Mouse (Mus musculus) lung, embryonic 15.5 days (tissue): ENCODE measurements around the gene Msmb. TPM values are rescaled to one million over a fixed set of nuclear protein-coding genes. Genes with fewer than 3 reads are reported as not detected.
"Not testable (repeated sequence)": the region's sequence is repeated elsewhere in the genome, so short reads cannot be mapped to it uniquely, and the experiment has no call there.

Experiments used
- ATAC-seq: fragments of 200-750 bp; cut with Nextera tagmentation; 2 replicates; pipeline ENCODE4 v1.8.0; 2017; ENCODE audit warnings: moderate number of reproducible peaks, borderline replicate concordance; ENCODE audit not compliant: low FRiP score, low TSS enrichment; ENCODE audit errors: extremely low read depth
- H3K27ac ChIP-seq: fragments of 300-500 bp; sonication (generic); 2 replicates; pipeline ENCODE4 v1.5.1; 2015; ENCODE audit warnings: moderate library complexity, mild to moderate bottlenecking, inconsistent platforms
- H3K27me3 ChIP-seq: fragments of 300-500 bp; sonication (generic); 2 replicates; pipeline ENCODE4 v1.6.1; 2015; ENCODE audit warnings: inconsistent platforms
- H3K36me3 ChIP-seq: fragments of 300-500 bp; sonication (generic); 2 replicates; pipeline ENCODE4 v1.6.1; 2015; ENCODE audit warnings: inconsistent platforms
- H3K4me1 ChIP-seq: fragments of 300-500 bp; sonication (generic); 2 replicates; pipeline ENCODE4 v1.6.1; 2015; ENCODE audit warnings: inconsistent platforms
- H3K4me2 ChIP-seq: fragments of 300-500 bp; sonication (generic); 2 replicates; pipeline ENCODE4 v1.6.1; 2015; ENCODE audit warnings: inconsistent platforms, mild to moderate bottlenecking, moderate library complexity
- H3K4me3 ChIP-seq: fragments of 300-500 bp; sonication (generic); 2 replicates; pipeline ENCODE4 v1.5.1; 2015; ENCODE audit warnings: mild to moderate bottlenecking, inconsistent platforms
- H3K9ac ChIP-seq: fragments of 300-500 bp; sonication (generic); 2 replicates; pipeline ENCODE4 v1.6.1; 2015; ENCODE audit warnings: inconsistent platforms
- H3K9me3 ChIP-seq: fragments of 300-500 bp; sonication (generic); 2 replicates; pipeline ENCODE4 v1.6.1; 2016; ENCODE audit warnings: inconsistent platforms
- WGBS: fragments of 180-500 bp; shearing (Covaris S2); methylation state at CpG from one replicate; pipeline ENCODE4 v1.1.7; 2015; 5-methylcytosine and 5-hydroxymethylcytosine counted together
- polyA plus RNA-seq: library from polyadenylated mRNA; unstranded; fragments of >200 nt; fragmentation: Nextera tagmentation; extraction: Ambion mirVana; gene quantifications from 2 replicates; pipeline ENCODE4 v1.2.1, GENCODE M21; 2015

Msmb gene
- not detected in 2 replicates for polyA plus RNA-seq

DNA sequence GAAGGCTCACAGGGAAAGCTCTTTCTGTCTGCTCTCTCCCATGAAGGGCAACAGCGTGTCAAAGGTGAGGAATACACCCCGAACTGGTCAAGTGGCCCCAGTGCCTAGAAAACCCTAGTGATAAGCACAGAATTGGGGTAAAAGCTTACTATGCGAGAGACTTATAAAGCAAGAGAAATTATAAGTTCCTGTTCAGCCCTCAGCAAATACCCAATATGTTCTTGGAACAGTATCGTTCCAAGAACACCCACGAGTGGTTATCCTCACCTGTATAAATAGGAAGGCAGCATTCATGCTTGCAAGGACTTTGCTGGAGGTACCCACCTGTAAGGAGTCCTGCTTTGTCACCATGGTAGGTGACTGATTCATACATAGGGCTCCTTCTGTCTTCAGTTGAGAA is at the start of gene Msmb:
Gene Msmb (plus strand): TSS at position 301 of the 400 bp plus-strand sequence.
- no peak for ATAC-seq
- Histone ChIP-seq H3K4me1 (no peaks in the 10 kb centered on the region), H3K36me3 (no peaks in the 10 kb centered on the region), H3K4me2 (no peak within 1 kb of the TSS), H3K27ac (no peak within 1 kb of the TSS), H3K9me3 (no peaks in the 10 kb centered on the region), H3K27me3 (no peaks in the 10 kb centered on the region), H3K9ac (no peak within 1 kb of the TSS), H3K4me3 (no peak within 1 kb of the TSS)
- 75% methylated on average over 5 of the region's 5 CpGs for WGBS

DNA sequence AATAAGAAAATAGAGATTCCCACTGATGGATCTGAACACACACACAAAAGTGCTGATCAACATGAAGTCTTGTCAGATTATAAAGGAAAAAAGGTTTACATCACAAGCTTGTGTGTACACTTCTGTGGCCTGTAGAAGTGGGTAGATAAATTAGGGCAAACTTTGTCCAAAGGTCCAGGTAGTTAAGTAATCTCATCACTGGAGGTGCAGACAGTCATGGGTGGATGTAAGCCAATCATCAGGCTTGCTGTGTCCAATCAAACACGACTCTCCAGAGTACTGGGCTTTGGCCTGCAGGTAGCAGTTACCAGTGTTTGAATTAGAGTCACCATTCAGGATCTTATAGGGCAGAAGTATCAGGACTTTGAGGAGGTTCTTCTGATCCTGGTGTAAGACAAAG is 48.8 kb upstream of the Msmb start:
- peaks cover 29% of the 10 kb centered on the region for H3K36me3 ChIP-seq
- no peaks in the 10 kb centered on the region for H3K9me3 ChIP-seq
- H3K4me2 ChIP-seq: no peak overlapping the region
- no peak overlapping the region for H3K4me3 ChIP-seq
- no peak for ATAC-seq
- H3K27me3 ChIP-seq: no peaks in the 10 kb centered on the region
- no peak overlapping the region for H3K9ac ChIP-seq
- no peaks in the 10 kb centered on the region for H3K4me1 ChIP-seq
- 52% methylated on average over 1 of the region's 1 CpGs for WGBS
- H3K27ac ChIP-seq: no peak overlapping the region

DNA sequence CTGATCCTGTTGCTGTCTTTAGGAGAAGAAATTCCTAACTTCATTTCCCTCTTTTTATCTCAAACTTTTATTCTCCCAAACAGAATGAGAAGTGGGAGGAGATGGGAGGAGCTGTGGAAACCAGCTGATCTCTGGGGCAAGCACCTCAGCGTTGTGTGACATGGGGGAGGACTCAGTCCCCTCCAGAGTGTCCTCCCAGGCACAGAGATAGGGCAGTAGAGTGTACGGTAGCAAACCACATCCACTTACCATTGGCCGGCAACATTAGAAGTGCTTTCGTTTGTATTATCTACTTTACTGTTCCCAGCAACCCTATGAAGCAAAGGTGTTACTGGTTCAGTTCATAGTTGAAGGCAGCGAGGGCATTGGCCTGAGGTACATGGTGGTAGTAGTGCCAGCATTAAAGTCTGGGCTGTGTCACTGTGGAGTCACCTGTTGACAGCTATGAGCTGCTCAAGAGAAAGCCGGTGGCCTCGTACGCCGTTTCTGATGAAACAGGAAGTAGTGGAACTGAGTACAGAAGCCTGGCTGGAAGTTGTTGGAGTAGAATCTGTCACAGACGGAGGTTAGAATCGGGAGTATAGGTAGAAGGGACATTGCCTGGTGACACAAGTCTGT is 48.2 kb upstream of the Msmb start:
- H3K36me3 ChIP-seq: peaks cover 35% of the 10 kb centered on the region
- no peaks in the 10 kb centered on the region for H3K9me3 ChIP-seq
- no peak overlapping the region for H3K9ac ChIP-seq
- no peak overlapping the region for H3K4me3 ChIP-seq
- H3K4me2 ChIP-seq: no peak overlapping the region
- H3K27ac ChIP-seq: no peak overlapping the region
- ATAC-seq: no peak
- H3K27me3 ChIP-seq: no peaks in the 10 kb centered on the region
- no peaks in the 10 kb centered on the region for H3K4me1 ChIP-seq
- WGBS: 82% methylated on average over 11 of the region's 11 CpGs

DNA sequence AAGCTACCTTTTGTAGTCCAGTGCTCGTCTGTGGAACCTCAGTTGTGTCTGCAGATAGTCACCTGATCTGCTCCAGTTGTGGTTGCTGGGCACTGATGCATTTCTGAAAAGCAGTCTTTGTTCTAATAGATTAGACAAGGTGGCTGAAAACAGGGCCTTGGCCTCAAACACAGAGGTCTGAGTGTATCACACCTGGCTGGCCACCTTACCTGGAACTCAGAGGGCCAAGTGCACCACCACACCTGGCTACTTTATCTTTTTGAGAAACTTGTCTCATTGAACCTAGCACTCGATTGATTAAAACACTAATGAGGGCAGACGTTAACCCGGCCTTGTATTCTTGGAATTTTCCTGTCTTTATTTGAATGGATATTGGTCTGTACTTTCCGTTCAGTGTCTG is 46.2 kb upstream of the Msmb start:
- Histone ChIP-seq H3K9me3 (no peaks in the 10 kb centered on the region), H3K4me3 (no peak overlapping the region), H3K27me3 (no peaks in the 10 kb centered on the region), H3K36me3 (peaks cover 51% of the 10 kb centered on the region), H3K4me2 (no peak overlapping the region), H3K9ac (no peak overlapping the region), H3K4me1 (no peaks in the 10 kb centered on the region), H3K27ac (no peak overlapping the region)
- WGBS: 85% methylated on average over 5 of the region's 5 CpGs
- no peak for ATAC-seq

DNA sequence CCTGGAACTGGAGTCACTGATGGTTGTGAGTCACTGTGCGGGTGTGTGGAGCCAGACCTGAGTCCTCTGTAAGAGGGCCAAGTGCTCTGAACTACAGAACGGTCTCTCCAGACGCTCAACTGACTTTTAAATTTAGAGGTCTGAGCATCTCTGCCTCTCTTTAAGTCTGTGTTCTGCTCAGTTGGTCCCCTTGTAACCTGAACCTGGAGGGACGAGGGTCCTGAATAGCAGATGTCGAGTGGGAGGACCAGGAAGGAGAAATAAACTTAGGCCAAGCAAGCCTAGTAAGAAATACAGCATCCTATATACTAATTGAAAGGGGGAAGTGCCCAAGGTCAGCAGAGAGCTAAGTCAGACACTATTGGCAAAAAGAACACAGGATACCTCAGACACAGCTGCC is 45.1 kb upstream of the Msmb start:
- no peak overlapping the region for H3K9ac ChIP-seq
- H3K27ac ChIP-seq: no peak overlapping the region
- ATAC-seq: no peak
- H3K9me3 ChIP-seq: no peaks in the 10 kb centered on the region
- no peak overlapping the region for H3K4me3 ChIP-seq
- peaks cover 51% of the 10 kb centered on the region for H3K36me3 ChIP-seq
- no peak overlapping the region for H3K4me2 ChIP-seq
- H3K4me1 ChIP-seq: no peaks in the 10 kb centered on the region
- WGBS: 89% methylated on average over 5 of the region's 5 CpGs
- H3K27me3 ChIP-seq: no peaks in the 10 kb centered on the region

DNA sequence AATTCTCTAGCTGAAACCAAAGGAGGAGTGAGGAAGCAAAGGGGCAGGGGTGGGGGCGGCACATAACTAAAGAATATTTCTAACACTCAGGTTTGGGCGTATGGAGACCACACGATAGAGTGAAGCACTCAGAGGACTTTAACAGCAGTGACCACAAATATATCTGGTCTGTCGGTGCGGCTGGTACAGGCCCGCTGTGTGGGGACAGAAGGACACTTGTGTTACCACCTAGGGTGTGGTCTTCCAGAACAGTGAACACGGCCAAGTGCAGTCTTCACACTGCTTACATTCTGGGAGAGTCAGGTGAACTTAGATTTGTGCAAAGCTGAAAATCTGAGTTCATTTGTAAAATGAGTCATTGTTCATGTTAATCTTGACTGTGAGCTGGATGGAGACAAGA is 44.1 kb upstream of the Msmb start:
- peaks cover 52% of the 10 kb centered on the region for H3K36me3 ChIP-seq
- H3K27me3 ChIP-seq: no peaks in the 10 kb centered on the region
- no peak overlapping the region for H3K4me2 ChIP-seq
- H3K9ac ChIP-seq: no peak overlapping the region
- H3K4me3 ChIP-seq: no peak overlapping the region
- no peak for ATAC-seq
- no peaks in the 10 kb centered on the region for H3K9me3 ChIP-seq
- 91% methylated on average over 7 of the region's 7 CpGs for WGBS
- H3K4me1 ChIP-seq: no peaks in the 10 kb centered on the region
- H3K27ac ChIP-seq: no peak overlapping the region

DNA sequence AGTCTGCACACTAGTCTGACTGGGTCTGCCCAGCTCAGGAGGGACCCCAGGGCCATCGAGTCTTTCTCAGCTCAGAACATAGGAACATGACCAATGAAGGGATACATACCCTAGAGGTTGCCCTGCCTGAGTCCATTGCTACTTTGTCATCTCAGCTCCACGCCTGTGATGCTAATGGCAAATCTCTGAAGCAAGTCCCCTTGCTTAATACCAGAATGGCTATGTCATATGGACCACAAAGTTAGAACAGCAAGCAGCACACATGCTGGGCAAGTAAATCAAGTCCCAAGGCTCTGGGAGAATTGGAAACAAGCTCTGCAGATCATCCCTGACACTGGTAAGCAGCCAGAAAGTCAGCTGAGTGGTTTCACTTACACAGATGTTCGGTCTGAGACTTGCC is 42.9 kb upstream of the Msmb start:
- Histone ChIP-seq H3K4me1 (no peaks in the 10 kb centered on the region), H3K27me3 (no peaks in the 10 kb centered on the region), H3K4me3 (no peak overlapping the region), H3K4me2 (no peak overlapping the region), H3K9ac (no peak overlapping the region), H3K27ac (no peak overlapping the region), H3K9me3 (no peaks in the 10 kb centered on the region), H3K36me3 (peaks cover 45% of the 10 kb centered on the region)
- ATAC-seq: no peak
- WGBS: 69% methylated on average over 3 of the region's 3 CpGs

DNA sequence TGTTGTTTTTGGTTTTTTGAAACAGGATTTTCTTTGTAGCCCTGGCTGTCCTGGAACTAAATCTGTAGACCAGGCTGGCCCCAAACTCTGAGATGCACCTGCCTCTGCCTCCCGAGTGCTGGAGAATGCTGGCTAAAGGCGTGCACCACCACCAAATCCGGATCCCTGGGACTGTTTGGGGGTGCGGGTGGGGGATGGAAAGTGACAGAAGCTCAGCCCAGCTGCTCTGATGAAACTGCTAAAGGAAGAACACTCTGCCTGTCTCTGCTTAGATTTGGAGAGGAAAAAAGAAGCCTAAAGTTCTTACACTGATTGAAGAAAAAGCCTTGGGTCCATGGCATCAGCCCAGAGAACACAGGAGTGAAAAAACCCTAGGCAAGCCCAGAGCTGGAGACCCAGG is 38.3 kb upstream of the Msmb start:
- H3K4me3 ChIP-seq: no peak overlapping the region
- peaks cover 21% of the 10 kb centered on the region for H3K36me3 ChIP-seq
- no peaks in the 10 kb centered on the region for H3K9me3 ChIP-seq
- no peaks in the 10 kb centered on the region for H3K27me3 ChIP-seq
- no peak overlapping the region for H3K4me2 ChIP-seq
- ATAC-seq: no peak
- 88% methylated on average over 4 of the region's 4 CpGs for WGBS
- no peak overlapping the region for H3K9ac ChIP-seq
- H3K4me1 ChIP-seq: no peaks in the 10 kb centered on the region
- no peak overlapping the region for H3K27ac ChIP-seq

DNA sequence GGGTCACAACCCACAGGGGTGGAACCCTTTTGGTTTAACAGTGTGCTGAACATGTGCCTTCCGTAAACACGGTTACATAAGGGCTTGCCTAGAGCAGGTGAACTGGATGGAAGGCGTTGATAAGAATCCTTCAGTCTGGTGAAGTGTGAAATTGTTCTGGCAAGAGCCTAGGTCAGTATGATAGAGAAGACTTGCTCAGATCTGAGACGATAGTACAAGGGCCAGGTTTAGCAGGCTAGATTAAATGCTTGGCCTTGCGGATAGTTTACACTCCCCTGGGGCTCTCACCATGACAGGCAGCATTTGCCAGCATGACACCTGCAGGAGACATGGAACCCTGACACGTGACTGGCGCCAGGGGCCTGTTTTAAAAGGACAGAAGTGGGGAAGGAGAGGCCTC is 36.2 kb upstream of the Msmb start:
- Histone ChIP-seq H3K27me3 (no peaks in the 10 kb centered on the region), H3K9ac (no peak overlapping the region), H3K27ac (no peak overlapping the region), H3K4me3 (no peak overlapping the region), H3K4me1 (no peaks in the 10 kb centered on the region), H3K4me2 (no peak overlapping the region), H3K9me3 (no peaks in the 10 kb centered on the region), H3K36me3 (peaks cover 4% of the 10 kb centered on the region; the same call in 1 of the 2 replicates)
- ATAC-seq: no peak
- 32% methylated on average over 7 of the region's 7 CpGs for WGBS

DNA sequence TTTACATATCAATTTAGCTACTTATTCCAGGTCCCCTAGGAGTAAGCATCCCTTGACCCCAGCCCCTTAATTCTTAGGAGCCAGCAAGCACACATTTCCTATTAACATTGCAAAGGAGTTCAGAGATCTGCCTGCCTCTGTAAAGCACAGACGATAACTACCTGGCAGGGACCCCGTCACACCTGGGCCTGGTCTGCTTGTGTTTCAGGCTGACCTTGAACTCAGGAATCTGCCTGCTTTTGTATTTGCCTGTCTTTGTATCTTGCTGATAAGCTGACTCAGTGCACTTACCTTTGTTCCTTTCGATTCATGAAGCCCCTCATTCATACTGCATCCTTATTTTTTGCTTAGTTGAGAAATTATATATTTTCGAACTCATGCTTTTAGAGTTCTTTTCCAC is 34.9 kb upstream of the Msmb start:
- 90% methylated on average over 4 of the region's 4 CpGs for WGBS
- H3K27ac ChIP-seq: no peak overlapping the region
- H3K4me3 ChIP-seq: no peak overlapping the region
- H3K27me3 ChIP-seq: no peaks in the 10 kb centered on the region
- ATAC-seq: no peak
- H3K4me2 ChIP-seq: no peak overlapping the region
- H3K9me3 ChIP-seq: no peaks in the 10 kb centered on the region
- peaks cover 4% of the 10 kb centered on the region; the same call in 1 of the 2 replicates for H3K36me3 ChIP-seq
- H3K9ac ChIP-seq: no peak overlapping the region
- no peaks in the 10 kb centered on the region for H3K4me1 ChIP-seq

DNA sequence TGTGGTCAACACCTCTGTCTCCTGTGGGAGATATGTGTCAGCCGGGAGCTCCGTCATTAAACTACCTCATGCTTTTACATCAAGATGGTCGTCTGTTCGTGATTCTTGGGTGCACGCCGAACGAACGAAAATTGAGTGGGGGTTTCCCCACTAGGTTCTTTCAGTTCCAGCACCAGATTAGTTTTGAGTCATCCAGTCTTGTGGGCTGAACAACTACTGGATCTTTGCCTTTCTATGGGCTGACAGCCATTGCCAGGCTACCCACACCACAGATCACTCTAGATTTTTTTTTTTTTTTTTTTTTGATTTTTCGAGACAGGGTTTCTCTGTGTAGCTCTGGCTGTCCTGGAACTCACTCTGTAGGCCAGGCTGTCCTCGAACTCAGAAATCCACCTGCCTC is 29.7 kb upstream of the Msmb start:
- not testable (repeated sequence) for H3K4me2 ChIP-seq, H3K27me3 ChIP-seq, H3K4me3 ChIP-seq, H3K36me3 ChIP-seq, H3K9ac ChIP-seq, ATAC-seq, H3K27ac ChIP-seq, H3K9me3 ChIP-seq, H3K4me1 ChIP-seq
- 84% methylated on average over 10 of the region's 10 CpGs for WGBS

DNA sequence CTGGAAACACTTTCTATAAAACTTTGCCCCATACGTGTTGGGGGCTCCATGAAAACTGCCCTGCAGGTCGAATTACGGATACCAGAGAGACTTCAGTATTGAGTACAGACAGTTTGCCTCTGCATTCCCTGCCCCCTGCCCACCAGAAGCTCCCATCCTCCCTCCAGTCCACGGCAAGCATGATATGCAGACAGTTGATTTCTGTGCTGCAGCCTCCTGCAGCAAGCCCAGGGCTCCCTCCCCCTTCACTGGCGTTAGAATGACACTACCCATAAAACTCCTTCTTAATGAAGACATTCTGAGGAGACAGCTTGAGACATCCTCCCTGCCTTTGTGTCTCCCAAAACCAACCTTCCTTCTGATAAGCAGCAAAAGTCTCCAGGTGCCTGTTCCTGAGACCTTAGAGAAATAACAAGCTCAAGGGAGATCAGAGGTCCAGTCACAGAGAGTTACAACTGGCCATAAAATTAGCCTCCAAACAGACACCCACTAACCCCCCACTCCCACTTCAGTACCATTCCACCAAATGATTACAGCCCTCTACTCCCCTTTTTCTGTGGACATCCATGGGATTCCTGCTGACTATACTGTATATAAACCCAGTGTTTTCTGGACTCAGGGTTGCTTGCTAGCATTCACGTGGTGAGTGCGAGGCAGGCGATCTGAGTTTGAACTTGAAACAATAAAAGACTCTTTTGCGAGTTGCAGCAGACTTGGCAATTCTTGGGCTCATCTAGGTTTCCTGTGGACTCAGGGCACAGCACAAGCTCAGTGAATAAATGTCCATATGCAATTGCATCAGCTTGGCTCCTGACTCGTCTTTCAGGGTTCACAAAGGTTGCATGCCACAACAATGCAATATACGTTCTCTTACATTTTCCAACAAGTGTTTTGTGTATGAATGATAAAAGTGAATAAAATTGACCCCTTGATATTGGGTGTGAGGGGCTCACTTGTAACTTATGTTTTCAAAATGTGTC is 20.6 kb upstream of the Msmb start:
- Histone ChIP-seq H3K27ac (no peak overlapping the region), H3K4me1 (no peaks in the 10 kb centered on the region), H3K27me3 (no peaks in the 10 kb centered on the region), H3K4me3 (no peak overlapping the region), H3K9ac (no peak overlapping the region), H3K9me3 (no peaks in the 10 kb centered on the region), H3K36me3 (no peaks in the 10 kb centered on the region), H3K4me2 (no peak overlapping the region)
- ATAC-seq: no peak
- 69% methylated on average over 11 of the region's 11 CpGs for WGBS
